Mouse (Mus musculus): Measurements from ENCODE around the gene Fggy. TPM values are rescaled to one million over a fixed set of nuclear protein-coding genes. Genes with fewer than 3 reads are reported as not detected.
A peak's percentile ranks its signal among the peaks of the same experiment; 100 is the strongest.

Gene Fggy
- polyA plus RNA-seq, 1 experiment from 2014 or later: 6.8 TPM

GRCm38 (mm10) chr4:95784146-95784895, 227.0 kb downstream of the Fggy start:
- Histone ChIP-seq H3K9me3 (no peaks in the 10 kb centered on the region), H3K27ac (no peak overlapping the region), H3K27me3 (ENCODE audit: poor library complexity, severe bottlenecking) (no peaks in the 10 kb centered on the region), H3K4me1 (0 out of 2 replicates have a peak, but pooled peaks cover 6% of the 10 kb centered on the region), H3K4me3 (no peak overlapping the region), H3K36me3 (replicated peaks) (no peaks in the 10 kb centered on the region)
- no peak for DNase-seq (ENCODE audit: extremely low spot score, low spot score)
- WGBS: 92% methylated on average over 4 of the region's 4 CpGs

GRCm38 (mm10) chr4:95787609-95788008, 230.3 kb downstream of the Fggy start:
- H3K27ac ChIP-seq: no peak overlapping the region
- no peaks in the 10 kb centered on the region for H3K36me3 ChIP-seq (replicated peaks)
- WGBS: 57% methylated on average over 2 of the region's 2 CpGs
- DNase-seq (ENCODE audit: extremely low spot score, low spot score): no peak
- H3K4me1 ChIP-seq: 0 out of 2 replicates have a peak, but pooled peaks cover 6% of the 10 kb centered on the region
- H3K9me3 ChIP-seq: no peaks in the 10 kb centered on the region
- no peaks in the 10 kb centered on the region for H3K27me3 ChIP-seq (ENCODE audit: poor library complexity, severe bottlenecking)
- no peak overlapping the region for H3K4me3 ChIP-seq

- WGBS: 80% methylated on average over 2 of the region's 2 CpGs
- no peak overlapping the region for H3K27ac ChIP-seq
- no peaks in the 10 kb centered on the region for H3K9me3 ChIP-seq
- no peak overlapping the region for H3K4me3 ChIP-seq
- no peaks in the 10 kb centered on the region for H3K36me3 ChIP-seq (replicated peaks)
- peaks cover 12% of the 10 kb centered on the region for H3K4me1 ChIP-seq
- no peak for DNase-seq (ENCODE audit: extremely low spot score, low spot score)
- H3K27me3 ChIP-seq (ENCODE audit: poor library complexity, severe bottlenecking): no peaks in the 10 kb centered on the region
These were observed 231.6 kb downstream of the Fggy start for GRCm38 (mm10) chr4:95788867-95789266.

- H3K27ac ChIP-seq: no peak overlapping the region
- no peak overlapping the region for H3K4me3 ChIP-seq
- H3K27me3 ChIP-seq (ENCODE audit: poor library complexity, severe bottlenecking): no peaks in the 10 kb centered on the region
- DNase-seq (ENCODE audit: extremely low spot score, low spot score): no peak
- H3K36me3 ChIP-seq (replicated peaks): no peaks in the 10 kb centered on the region
- 85% methylated on average over 3 of the region's 3 CpGs for WGBS
- H3K4me1 ChIP-seq: peaks cover 21% of the 10 kb centered on the region
- H3K9me3 ChIP-seq: no peaks in the 10 kb centered on the region
These were observed 234.7 kb downstream of the Fggy start for GRCm38 (mm10) chr4:95791913-95792475.

- H3K4me3 ChIP-seq: no peak overlapping the region
- 65% methylated on average over 7 of the region's 7 CpGs for WGBS
- no peaks in the 10 kb centered on the region for H3K9me3 ChIP-seq
- no peak for DNase-seq (ENCODE audit: extremely low spot score, low spot score)
- no peak overlapping the region for H3K27ac ChIP-seq
- H3K4me1 ChIP-seq: peaks cover 19% of the 10 kb centered on the region
- no peaks in the 10 kb centered on the region for H3K27me3 ChIP-seq (ENCODE audit: poor library complexity, severe bottlenecking)
- no peaks in the 10 kb centered on the region for H3K36me3 ChIP-seq (replicated peaks)
These were observed 236.5 kb downstream of the Fggy start for GRCm38 (mm10) chr4:95793647-95794328.

GRCm38 (mm10) chr4:95794651-95795050, 237.3 kb downstream of the Fggy start:
- peak; percentile 17 for DNase-seq (ENCODE audit: extremely low spot score, low spot score)
- 61% methylated on average over 6 of the region's 6 CpGs for WGBS

GRCm38 (mm10) chr4:95795283-95795682, 238.0 kb downstream of the Fggy start:
- no peak for DNase-seq (ENCODE audit: extremely low spot score, low spot score)
- no peak overlapping the region for H3K27ac ChIP-seq
- H3K36me3 ChIP-seq (replicated peaks): no peaks in the 10 kb centered on the region
- no peak overlapping the region for H3K4me3 ChIP-seq
- no peaks in the 10 kb centered on the region for H3K9me3 ChIP-seq
- H3K27me3 ChIP-seq (ENCODE audit: poor library complexity, severe bottlenecking): no peaks in the 10 kb centered on the region
- 68% methylated on average over 2 of the region's 2 CpGs for WGBS
- peaks cover 15% of the 10 kb centered on the region for H3K4me1 ChIP-seq

More at GRCm38 (mm10) chr4:95794651-95795050, 237.3 kb downstream of the Fggy start:
- Histone ChIP-seq H3K9me3 (no peaks in the 10 kb centered on the region), H3K27me3 (ENCODE audit: poor library complexity, severe bottlenecking) (no peaks in the 10 kb centered on the region), H3K4me1 (peaks cover 15% of the 10 kb centered on the region), H3K36me3 (replicated peaks) (no peaks in the 10 kb centered on the region), H3K4me3 (no peak overlapping the region), H3K27ac (peak overlapping the region; percentile 17; the same call in 1 of the 2 replicates)

GRCm38 (mm10) chr4:95819650-95820049, 262.3 kb downstream of the Fggy start:
- no peak for DNase-seq (ENCODE audit: extremely low spot score, low spot score)
- H3K9me3 ChIP-seq: no peaks in the 10 kb centered on the region
- no peaks in the 10 kb centered on the region for H3K36me3 ChIP-seq (replicated peaks)
- no peak overlapping the region for H3K27ac ChIP-seq
- H3K4me1 ChIP-seq: peaks cover 16% of the 10 kb centered on the region
- H3K4me3 ChIP-seq: no peak overlapping the region
- H3K27me3 ChIP-seq (ENCODE audit: poor library complexity, severe bottlenecking): no peaks in the 10 kb centered on the region
- 65% methylated on average over 2 of the region's 2 CpGs for WGBS

GRCm38 (mm10) chr4:95821906-95822579, 264.7 kb downstream of the Fggy start:
- no peak overlapping the region for H3K4me3 ChIP-seq
- H3K9me3 ChIP-seq: no peaks in the 10 kb centered on the region
- peak overlapping the region; percentile 48 for H3K27ac ChIP-seq
- H3K4me1 ChIP-seq: peaks cover 16% of the 10 kb centered on the region
- DNase-seq (ENCODE audit: extremely low spot score, low spot score): peak; percentile 29
- no peaks in the 10 kb centered on the region for H3K27me3 ChIP-seq (ENCODE audit: poor library complexity, severe bottlenecking)
- no peaks in the 10 kb centered on the region for H3K36me3 ChIP-seq (replicated peaks)
- WGBS: 72% methylated on average over 3 of the region's 3 CpGs

- Histone ChIP-seq H3K36me3 (replicated peaks) (no peaks in the 10 kb centered on the region), H3K9me3 (no peaks in the 10 kb centered on the region), H3K27me3 (ENCODE audit: poor library complexity, severe bottlenecking) (no peaks in the 10 kb centered on the region), H3K27ac (no peak overlapping the region), H3K4me3 (no peak overlapping the region), H3K4me1 (peaks cover 9% of the 10 kb centered on the region)
- no peak for DNase-seq (ENCODE audit: extremely low spot score, low spot score)
- WGBS: 90% methylated on average over 4 of the region's 4 CpGs
These were observed 270.9 kb downstream of the Fggy start for GRCm38 (mm10) chr4:95828164-95828563.

- Histone ChIP-seq H3K27ac (no peak overlapping the region), H3K9me3 (no peaks in the 10 kb centered on the region), H3K4me1 (peaks cover 9% of the 10 kb centered on the region), H3K27me3 (ENCODE audit: poor library complexity, severe bottlenecking) (no peaks in the 10 kb centered on the region), H3K4me3 (no peak overlapping the region), H3K36me3 (replicated peaks) (no peaks in the 10 kb centered on the region)
- no peak for DNase-seq (ENCODE audit: extremely low spot score, low spot score)
- WGBS: 64% methylated on average over 2 of the region's 2 CpGs
These were observed 273.0 kb downstream of the Fggy start for GRCm38 (mm10) chr4:95830320-95830719.

GRCm38 (mm10) chr4:95839860-95840259, 282.6 kb downstream of the Fggy start:
- Histone ChIP-seq H3K4me3 (no peak overlapping the region), H3K36me3 (replicated peaks) (no peaks in the 10 kb centered on the region), H3K4me1 (no peaks in the 10 kb centered on the region), H3K27ac (no peak overlapping the region), H3K27me3 (ENCODE audit: poor library complexity, severe bottlenecking) (no peaks in the 10 kb centered on the region), H3K9me3 (no peaks in the 10 kb centered on the region)
- WGBS: 58% methylated on average over 1 of the region's 1 CpGs
- no peak for DNase-seq (ENCODE audit: extremely low spot score, low spot score)

Measured in forebrain, embryonic 10.5 days (tissue).